19 mouse cellular contexts compared by ENCODE assay signal in the genomic region with DNA sequence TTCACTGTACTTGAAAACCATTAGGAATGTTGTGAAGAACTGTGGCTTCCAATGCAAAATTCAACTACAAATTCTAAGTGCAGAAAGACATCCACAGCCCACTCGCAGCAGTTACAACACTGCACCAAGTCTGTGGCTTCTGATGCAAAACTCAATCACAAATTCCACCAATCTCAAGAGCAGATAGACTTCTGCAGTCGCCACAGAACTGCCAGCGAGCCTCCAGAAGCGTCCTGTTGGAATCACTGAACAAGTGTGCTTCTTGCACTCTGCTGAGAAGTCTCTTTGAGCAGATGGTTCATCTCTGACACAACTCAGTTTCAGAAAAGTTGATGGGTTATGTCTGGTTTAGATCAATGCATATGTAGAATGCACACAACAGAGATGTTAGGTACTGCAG.
"Had no signal": no experiment of that assay in that cellular context is flagged by ENCODE, and none has a peak within 500 bp of the region (broad histone marks: within the 10 kb centered on the region; RNA-seq: fewer than 3 reads in every experiment).

No protein-coding gene starts in this region.

- ATAC-seq: liver, postnatal 0 days; midbrain, embryonic 13.5 days; midbrain, embryonic 15.5 days had no signal

- H3K27ac ChIP-seq: liver, embryonic 15.5 days; lung, embryonic 15.5 days; macrophage; midbrain, embryonic 13.5 days; midbrain, embryonic 15.5 days; neural tube, embryonic 12.5 days had no signal

- H3K9me3 ChIP-seq: liver, embryonic 15.5 days; lung, embryonic 15.5 days; megakaryocyte, embryonic 14.5 days; midbrain, embryonic 13.5 days; midbrain, embryonic 15.5 days; neural tube, embryonic 12.5 days had no signal

- H3K4me2 ChIP-seq: liver, embryonic 15.5 days; lung, embryonic 15.5 days; midbrain, embryonic 11.5 days; midbrain, embryonic 13.5 days; midbrain, embryonic 15.5 days; neural tube, embryonic 12.5 days had no signal

- H3K4me1 ChIP-seq: liver, embryonic 15.5 days; megakaryocyte, embryonic 14.5 days; midbrain, embryonic 13.5 days; midbrain, embryonic 15.5 days; neural tube, embryonic 12.5 days had no signal

- H3K4me3 ChIP-seq: liver, embryonic 15.5 days; lung, embryonic 15.5 days; megakaryocyte, embryonic 14.5 days; midbrain, embryonic 13.5 days; midbrain, embryonic 15.5 days; neural tube, embryonic 12.5 days had no signal

- H3K27me3 ChIP-seq: liver, embryonic 15.5 days; lung, embryonic 15.5 days; megakaryocyte, embryonic 14.5 days; midbrain, embryonic 13.5 days; midbrain, embryonic 15.5 days; neural tube, embryonic 12.5 days had no signal

- DNase-seq: liver, postnatal 0 days; lung, postnatal 14 days; lung, postnatal 36 days; retina, postnatal 1 day; right cerebral cortex, adult 18-20 months; right cerebral cortex, postnatal 25 days; right cerebral cortex, postnatal 4 days; spleen, adult 18-20 months; thymus, adult 18-20 months; thymus, postnatal 14 days; thymus, postnatal 36 days had no signal

- H3K9ac ChIP-seq: liver, embryonic 15.5 days; liver, postnatal 0 days; lung, embryonic 15.5 days; midbrain, embryonic 13.5 days; midbrain, embryonic 15.5 days; neural tube, embryonic 12.5 days had no signal
